Mouse (Mus musculus): ENCODE measurements around the gene Arhgap25. TPM values are rescaled to one million over a fixed set of nuclear protein-coding genes. Genes with fewer than 3 reads are reported as not detected.

The Arhgap25 gene
- polyA plus RNA-seq, 1 experiment from 2014 or later, result 2.5 TPM

GRCm38 (mm10) chr6:87565166-87565565, 32.1 kb upstream of the Arhgap25 start:
- Histone ChIP-seq H3K9ac (ENCODE audit: low read length) (no peak overlapping the region), H3K9me3 (ENCODE audit: control insufficient read depth, low read length) (no peaks in the 10 kb centered on the region), H3K36me3 (ENCODE audit: control insufficient read depth, insufficient read depth, low read length) (no peaks in the 10 kb centered on the region), H3K4me3 (ENCODE audit: low read depth, low read length) (no peak overlapping the region), H3K4me1 (ENCODE audit: control insufficient read depth, insufficient read depth, low read length) (no peaks in the 10 kb centered on the region), H3K27ac (ENCODE audit: low read depth, low read length) (no peak overlapping the region), H3K4me2 (ENCODE audit: low read depth) (no peak overlapping the region), H3K27me3 (ENCODE audit: control insufficient read depth, insufficient read depth, low read length) (no peaks in the 10 kb centered on the region)
- 84% methylated on average over 5 of the region's 5 CpGs for WGBS
- DNase-seq (ENCODE audit: low spot score), result no peak
- no peak for ATAC-seq (ENCODE audit: insufficient read depth, low FRiP score, low TSS enrichment)

GRCm38 (mm10) chr6:87564356-87564755, 31.3 kb upstream of the Arhgap25 start:
- no peaks in the 10 kb centered on the region for H3K9me3 ChIP-seq (ENCODE audit: control insufficient read depth, low read length)
- 86% methylated on average over 4 of the region's 4 CpGs for WGBS
- no peak overlapping the region for H3K4me2 ChIP-seq (ENCODE audit: low read depth)
- H3K36me3 ChIP-seq (ENCODE audit: control insufficient read depth, insufficient read depth, low read length), result no peaks in the 10 kb centered on the region
- no peak overlapping the region for H3K27ac ChIP-seq (ENCODE audit: low read depth, low read length)
- no peak overlapping the region for H3K9ac ChIP-seq (ENCODE audit: low read length)
- no peaks in the 10 kb centered on the region for H3K27me3 ChIP-seq (ENCODE audit: control insufficient read depth, insufficient read depth, low read length)
- ATAC-seq (ENCODE audit: insufficient read depth, low FRiP score, low TSS enrichment) (no peak), DNase-seq (ENCODE audit: low spot score) (no peak)
- no peak overlapping the region for H3K4me3 ChIP-seq (ENCODE audit: low read depth, low read length)
- H3K4me1 ChIP-seq (ENCODE audit: control insufficient read depth, insufficient read depth, low read length), result no peaks in the 10 kb centered on the region

- ATAC-seq (ENCODE audit: insufficient read depth, low FRiP score, low TSS enrichment) (no peak), DNase-seq (ENCODE audit: low spot score) (no peak)
- no peak overlapping the region for H3K9ac ChIP-seq (ENCODE audit: low read length)
- no peak overlapping the region for H3K4me2 ChIP-seq (ENCODE audit: low read depth)
- H3K27ac ChIP-seq (ENCODE audit: low read depth, low read length), result no peak overlapping the region
- H3K27me3 ChIP-seq (ENCODE audit: control insufficient read depth, insufficient read depth, low read length), result no peaks in the 10 kb centered on the region
- no peak overlapping the region for H3K4me3 ChIP-seq (ENCODE audit: low read depth, low read length)
- no peaks in the 10 kb centered on the region for H3K9me3 ChIP-seq (ENCODE audit: control insufficient read depth, low read length)
- 83% methylated on average over 3 of the region's 3 CpGs for WGBS
- H3K4me1 ChIP-seq (ENCODE audit: control insufficient read depth, insufficient read depth, low read length), result no peaks in the 10 kb centered on the region
- no peaks in the 10 kb centered on the region for H3K36me3 ChIP-seq (ENCODE audit: control insufficient read depth, insufficient read depth, low read length)
Observed at GRCm38 (mm10) chr6:87553724-87554123, 20.7 kb upstream of the Arhgap25 start.

- WGBS, result 66% methylated on average over 7 of the region's 7 CpGs
- Histone ChIP-seq H3K9ac (ENCODE audit: low read length) (no peak overlapping the region), H3K27me3 (ENCODE audit: control insufficient read depth, insufficient read depth, low read length) (no peaks in the 10 kb centered on the region), H3K4me2 (ENCODE audit: low read depth) (no peak overlapping the region), H3K27ac (ENCODE audit: low read depth, low read length) (no peak overlapping the region), H3K4me3 (ENCODE audit: low read depth, low read length) (no peak overlapping the region), H3K36me3 (ENCODE audit: control insufficient read depth, insufficient read depth, low read length) (no peaks in the 10 kb centered on the region), H3K9me3 (ENCODE audit: control insufficient read depth, low read length) (no peaks in the 10 kb centered on the region), H3K4me1 (ENCODE audit: control insufficient read depth, insufficient read depth, low read length) (no peaks in the 10 kb centered on the region)
- DNase-seq (ENCODE audit: low spot score), result no peak
- no peak for ATAC-seq (ENCODE audit: insufficient read depth, low FRiP score, low TSS enrichment)
Observed at GRCm38 (mm10) chr6:87552054-87552807, 19.2 kb upstream of the Arhgap25 start.

- DNase-seq (ENCODE audit: low spot score) (no peak), ATAC-seq (ENCODE audit: insufficient read depth, low FRiP score, low TSS enrichment) (no peak)
- Histone ChIP-seq H3K4me1 (ENCODE audit: control insufficient read depth, insufficient read depth, low read length) (no peaks in the 10 kb centered on the region), H3K27me3 (ENCODE audit: control insufficient read depth, insufficient read depth, low read length) (no peaks in the 10 kb centered on the region), H3K4me2 (ENCODE audit: low read depth) (no peak overlapping the region), H3K9me3 (ENCODE audit: control insufficient read depth, low read length) (no peaks in the 10 kb centered on the region), H3K36me3 (ENCODE audit: control insufficient read depth, insufficient read depth, low read length) (no peaks in the 10 kb centered on the region), H3K4me3 (ENCODE audit: low read depth, low read length) (no peak overlapping the region), H3K27ac (ENCODE audit: low read depth, low read length) (no peak overlapping the region), H3K9ac (ENCODE audit: low read length) (no peak overlapping the region)
- 91% methylated on average over 7 of the region's 7 CpGs for WGBS
Observed at GRCm38 (mm10) chr6:87547836-87548235, 14.8 kb upstream of the Arhgap25 start.

GRCm38 (mm10) chr6:87547431-87547830, 14.4 kb upstream of the Arhgap25 start:
- Histone ChIP-seq H3K36me3 (ENCODE audit: control insufficient read depth, insufficient read depth, low read length) (no peaks in the 10 kb centered on the region), H3K4me2 (ENCODE audit: low read depth) (no peak overlapping the region), H3K4me1 (ENCODE audit: control insufficient read depth, insufficient read depth, low read length) (no peaks in the 10 kb centered on the region), H3K4me3 (ENCODE audit: low read depth, low read length) (no peak overlapping the region), H3K27ac (ENCODE audit: low read depth, low read length) (no peak overlapping the region), H3K9ac (ENCODE audit: low read length) (no peak overlapping the region), H3K9me3 (ENCODE audit: control insufficient read depth, low read length) (no peaks in the 10 kb centered on the region), H3K27me3 (ENCODE audit: control insufficient read depth, insufficient read depth, low read length) (no peaks in the 10 kb centered on the region)
- WGBS, result 88% methylated on average over 4 of the region's 4 CpGs
- ATAC-seq (ENCODE audit: insufficient read depth, low FRiP score, low TSS enrichment), result no peak
- DNase-seq (ENCODE audit: low spot score), result no peak

- Histone ChIP-seq H3K4me3 (ENCODE audit: low read depth, low read length) (no peak overlapping the region), H3K9ac (ENCODE audit: low read length) (no peak overlapping the region), H3K27me3 (ENCODE audit: control insufficient read depth, insufficient read depth, low read length) (no peaks in the 10 kb centered on the region), H3K9me3 (ENCODE audit: control insufficient read depth, low read length) (no peaks in the 10 kb centered on the region), H3K4me1 (ENCODE audit: control insufficient read depth, insufficient read depth, low read length) (no peaks in the 10 kb centered on the region), H3K36me3 (ENCODE audit: control insufficient read depth, insufficient read depth, low read length) (no peaks in the 10 kb centered on the region), H3K4me2 (ENCODE audit: low read depth) (no peak overlapping the region), H3K27ac (ENCODE audit: low read depth, low read length) (no peak overlapping the region)
- ATAC-seq (ENCODE audit: insufficient read depth, low FRiP score, low TSS enrichment), result peak; percentile 95
- DNase-seq (ENCODE audit: low spot score), result peak; percentile 81
- WGBS, result 38% methylated on average over 1 of the region's 1 CpGs
Observed at GRCm38 (mm10) chr6:87545331-87546217, 12.5 kb upstream of the Arhgap25 start.

GRCm38 (mm10) chr6:87542027-87542426, 9.0 kb upstream of the Arhgap25 start:
- Histone ChIP-seq H3K9me3 (ENCODE audit: control insufficient read depth, low read length) (no peaks in the 10 kb centered on the region), H3K27me3 (ENCODE audit: control insufficient read depth, insufficient read depth, low read length) (no peaks in the 10 kb centered on the region), H3K36me3 (ENCODE audit: control insufficient read depth, insufficient read depth, low read length) (no peaks in the 10 kb centered on the region), H3K4me3 (ENCODE audit: low read depth, low read length) (no peak overlapping the region), H3K4me1 (ENCODE audit: control insufficient read depth, insufficient read depth, low read length) (peaks cover 2% of the 10 kb centered on the region; the same call in 1 of the 2 replicates), H3K4me2 (ENCODE audit: low read depth) (no peak overlapping the region), H3K9ac (ENCODE audit: low read length) (no peak overlapping the region), H3K27ac (ENCODE audit: low read depth, low read length) (no peak overlapping the region)
- DNase-seq (ENCODE audit: low spot score) (no peak), ATAC-seq (ENCODE audit: insufficient read depth, low FRiP score, low TSS enrichment) (no peak)
- WGBS, result 80% methylated on average over 9 of the region's 9 CpGs
